Mouse (Mus musculus): ENCODE data around the gene Ergic1. TPM values are rescaled to one million over a fixed set of nuclear protein-coding genes. Genes with fewer than 3 reads are reported as not detected.

Ergic1 gene
- total RNA-seq (2014; fragmentation: Nextera tagmentation) (92.7 and 103 TPM in 2 replicates), total RNA-seq (2017) (22.1 and 23.2 TPM in 2 replicates), polyA plus RNA-seq (2012) (31.7 and 37.1 TPM in 2 replicates)

GRCm38 (mm10) chr17:26561290-26561640 is at the start of gene Ergic1:
TSS of gene Ergic1 (plus strand) at chr17:26561489.
- no peak for TF ChIP-seq GATA2 (IDR thresholded peaks at IDR 0.05; ENCODE audit: borderline replicate concordance, low read depth, low read length)
- no peak for TF ChIP-seq POLR2AphosphoS5 (IDR thresholded peaks at IDR 0.05; ENCODE audit: insufficient replicate concordance, low read depth, low read length)
- no peak for TF ChIP-seq CTCF (IDR thresholded peaks at IDR 0.05; ENCODE audit: low read depth, low read length)
- no peak for TF ChIP-seq TAL1 (conservative IDR thresholded peaks at IDR 0.05; ENCODE audit: low read depth, low read length)
- no peak for TF ChIP-seq GATA1 (IDR thresholded peaks at IDR 0.05; ENCODE audit: borderline replicate concordance, low read length)
- Histone ChIP-seq H3K9me3 (replicated peaks) (peaks cover 2% of the 10 kb centered on the region; the same call in 1 of the 2 replicates), H3K27me3 (ENCODE audit: insufficient read depth, low read length) (peaks cover 11% of the 10 kb centered on the region), H3K36me3 (replicated peaks) (peaks cover 33% of the 10 kb centered on the region), H3K4me1 (ENCODE audit: insufficient read depth, low read depth, low read length) (peaks cover 49% of the 10 kb centered on the region), H3K4me3 (ENCODE audit: low read depth, low read length) (peak within 1 kb of the TSS; percentile 90)
- ATAC-seq (ENCODE audit: extremely low read depth, insufficient number of reproducible peaks, low FRiP score, poor library complexity, severe bottlenecking) (peak; percentile 84), DNase-seq (ENCODE audit: low spot score) (peak; percentile 96)

DNA sequence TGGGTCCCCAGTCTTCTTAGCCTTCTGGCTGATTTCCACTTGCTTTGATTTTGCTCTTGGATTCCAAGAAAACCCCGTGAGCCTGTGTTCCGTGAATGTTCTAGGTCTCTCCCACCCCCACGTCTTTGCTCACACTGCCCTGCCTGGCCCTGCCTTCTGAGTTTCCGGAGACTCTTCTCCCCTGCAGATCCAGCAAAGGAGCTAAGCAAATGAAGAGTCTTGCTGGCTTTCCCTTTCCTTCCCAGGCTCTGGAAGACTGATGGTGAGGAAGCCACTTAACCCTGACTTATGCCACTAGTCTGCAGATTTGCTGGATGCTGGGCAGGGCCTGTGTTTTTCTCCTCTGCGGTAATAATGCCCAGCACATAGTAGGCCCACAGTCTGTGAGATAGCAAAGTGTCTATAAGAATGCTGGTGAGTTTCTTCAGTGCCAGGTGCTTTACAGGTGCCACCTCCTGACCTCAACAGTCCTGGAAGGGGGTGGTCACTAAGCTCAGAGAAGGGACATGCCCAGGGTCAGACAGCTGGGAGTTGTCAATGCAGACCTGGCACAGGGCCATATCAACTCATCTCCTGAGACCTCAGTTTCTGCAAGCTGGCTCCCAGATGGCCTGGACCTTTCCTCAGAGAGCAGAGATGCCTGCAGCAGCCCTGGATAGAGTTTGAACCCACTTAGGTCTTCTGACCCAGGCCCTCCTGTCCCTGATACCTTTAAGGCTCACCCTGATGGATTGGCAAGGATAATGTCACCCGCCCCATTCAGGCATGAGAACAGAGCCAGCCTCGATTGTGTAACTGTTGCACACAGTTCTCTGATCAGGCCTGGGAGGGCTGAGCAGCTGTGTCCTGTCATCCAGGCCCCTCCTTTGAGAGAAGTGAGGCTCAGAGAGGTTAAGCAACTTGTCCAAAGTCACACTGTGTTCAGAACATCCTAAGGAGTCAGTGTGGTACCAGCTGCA is 49.2 kb upstream of the Ergic1 start:
- peaks cover 95% of the 10 kb centered on the region for H3K4me1 ChIP-seq (ENCODE audit: insufficient read depth, low read depth, low read length)
- TF ChIP-seq GATA2 (IDR thresholded peaks at IDR 0.05; ENCODE audit: borderline replicate concordance, low read depth, low read length) = no peak
- peaks cover under 1% of the 10 kb centered on the region for H3K36me3 ChIP-seq (replicated peaks)
- ATAC-seq (ENCODE audit: extremely low read depth, insufficient number of reproducible peaks, low FRiP score, poor library complexity, severe bottlenecking) (no peak), DNase-seq (ENCODE audit: low spot score) (no peak)
- no peaks in the 10 kb centered on the region for H3K9me3 ChIP-seq (replicated peaks)
- no peak overlapping the region; the same call in 1 of the 2 replicates for H3K4me3 ChIP-seq (ENCODE audit: low read depth, low read length)
- H3K27me3 ChIP-seq (ENCODE audit: insufficient read depth, low read length) = no peaks in the 10 kb centered on the region

GRCm38 (mm10) chr17:26512961-26513360 is 48.3 kb upstream of the Ergic1 start:
- Histone ChIP-seq H3K27me3 (ENCODE audit: insufficient read depth, low read length) (no peaks in the 10 kb centered on the region), H3K36me3 (replicated peaks) (no peaks in the 10 kb centered on the region), H3K4me1 (ENCODE audit: insufficient read depth, low read depth, low read length) (peaks cover 93% of the 10 kb centered on the region), H3K4me3 (ENCODE audit: low read depth, low read length) (no peak overlapping the region; the same call in 1 of the 2 replicates), H3K9me3 (replicated peaks) (no peaks in the 10 kb centered on the region)
- DNase-seq (ENCODE audit: low spot score) (no peak), ATAC-seq (ENCODE audit: extremely low read depth, insufficient number of reproducible peaks, low FRiP score, poor library complexity, severe bottlenecking) (no peak)
- TF ChIP-seq POLR2AphosphoS5 (IDR thresholded peaks at IDR 0.05; ENCODE audit: insufficient replicate concordance, low read depth, low read length) (no peak), GATA2 (IDR thresholded peaks at IDR 0.05; ENCODE audit: borderline replicate concordance, low read depth, low read length) (no peak), TAL1 (conservative IDR thresholded peaks at IDR 0.05; ENCODE audit: low read depth, low read length) (no peak)

DNA sequence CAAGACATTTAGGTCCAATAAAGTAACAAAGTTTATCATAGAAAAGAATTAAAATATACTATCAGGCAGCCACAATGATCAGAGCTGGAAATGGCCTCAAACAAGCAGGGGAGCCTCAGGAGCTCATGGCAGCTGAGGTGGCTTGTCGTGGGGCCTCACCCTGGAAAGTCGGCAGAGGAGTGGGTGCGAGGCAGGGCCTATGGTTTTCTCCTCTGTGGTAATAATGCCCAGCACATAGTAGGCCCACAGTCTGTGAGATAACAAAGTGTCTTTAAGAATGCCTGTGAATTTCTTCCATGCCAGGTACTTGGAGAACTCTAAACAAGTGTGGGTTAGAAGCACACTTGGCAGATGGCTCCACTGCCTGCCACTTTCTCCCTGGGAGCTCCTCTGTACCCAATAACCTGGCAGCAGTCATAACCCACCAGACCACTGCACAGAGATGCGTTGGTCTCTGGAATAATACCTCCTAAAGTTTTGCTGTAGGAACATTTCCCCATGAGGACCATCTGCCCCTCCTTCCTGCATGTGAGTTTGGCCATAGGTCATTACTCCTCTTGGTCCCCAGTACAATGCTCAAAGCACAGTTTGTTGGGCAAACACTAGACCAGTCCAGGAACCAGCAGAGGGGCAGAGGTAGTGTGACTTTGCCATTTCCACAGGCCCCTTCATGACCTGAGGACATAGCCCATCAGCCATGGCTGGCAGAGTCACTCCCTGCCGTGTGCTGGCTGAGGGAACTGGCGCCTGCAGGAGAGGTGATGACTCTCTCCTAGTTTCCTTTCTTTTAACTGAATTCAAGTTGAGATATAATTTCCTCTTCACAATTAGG is 47.6 kb upstream of the Ergic1 start:
- no peaks in the 10 kb centered on the region for H3K9me3 ChIP-seq (replicated peaks)
- no peak for ATAC-seq (ENCODE audit: extremely low read depth, insufficient number of reproducible peaks, low FRiP score, poor library complexity, severe bottlenecking)

DNA sequence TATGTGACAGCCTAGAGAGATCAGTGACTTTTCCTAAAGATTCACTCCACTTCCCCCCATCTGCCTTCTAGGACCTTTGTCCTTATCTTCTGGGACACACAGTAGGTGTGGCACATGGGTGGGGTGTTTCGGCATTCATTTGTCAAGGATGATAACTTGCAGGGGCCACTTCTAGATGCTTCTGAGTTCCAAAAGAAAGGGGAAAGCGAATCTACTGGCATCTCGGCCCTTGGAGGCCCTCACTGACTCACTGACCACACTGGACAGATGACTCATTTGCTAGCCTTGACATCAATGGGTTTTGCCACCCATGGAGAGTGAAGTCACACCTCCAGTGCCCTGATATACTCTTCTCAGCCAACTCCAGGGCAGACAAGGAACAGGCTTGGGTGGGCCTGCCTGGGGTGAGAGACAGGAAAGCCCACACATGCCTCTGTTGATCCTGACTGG is 46.7 kb upstream of the Ergic1 start:
- Histone ChIP-seq H3K9me3 (replicated peaks) (no peaks in the 10 kb centered on the region), H3K4me3 (ENCODE audit: low read depth, low read length) (peak overlapping the region; percentile 11; the same call in 1 of the 2 replicates), H3K36me3 (replicated peaks) (no peaks in the 10 kb centered on the region), H3K27me3 (ENCODE audit: insufficient read depth, low read length) (no peaks in the 10 kb centered on the region), H3K4me1 (ENCODE audit: insufficient read depth, low read depth, low read length) (peaks cover 81% of the 10 kb centered on the region)
- DNase-seq (ENCODE audit: low spot score) (no peak), ATAC-seq (ENCODE audit: extremely low read depth, insufficient number of reproducible peaks, low FRiP score, poor library complexity, severe bottlenecking) (peak; percentile 51)
- TF ChIP-seq POLR2AphosphoS5 (IDR thresholded peaks at IDR 0.05; ENCODE audit: insufficient replicate concordance, low read depth, low read length) = no peak
- TF ChIP-seq TAL1 (conservative IDR thresholded peaks at IDR 0.05; ENCODE audit: low read depth, low read length) = peak; percentile 52

More for the DNA sequence above, 47.6 kb upstream of the Ergic1 start:
- peaks cover 90% of the 10 kb centered on the region for H3K4me1 ChIP-seq (ENCODE audit: insufficient read depth, low read depth, low read length)
- H3K4me3 ChIP-seq (ENCODE audit: low read depth, low read length) = peak overlapping the region; percentile 5; the same call in 1 of the 2 replicates
- no peaks in the 10 kb centered on the region for H3K36me3 ChIP-seq (replicated peaks)
- no peaks in the 10 kb centered on the region for H3K27me3 ChIP-seq (ENCODE audit: insufficient read depth, low read length)
- DNase-seq (ENCODE audit: low spot score) = no peak
- TF ChIP-seq POLR2AphosphoS5 (IDR thresholded peaks at IDR 0.05; ENCODE audit: insufficient replicate concordance, low read depth, low read length) (no peak), TAL1 (conservative IDR thresholded peaks at IDR 0.05; ENCODE audit: low read depth, low read length) (no peak), GATA1 (IDR thresholded peaks at IDR 0.05; ENCODE audit: borderline replicate concordance, low read length) (no peak), CTCF (IDR thresholded peaks at IDR 0.05; ENCODE audit: low read depth, low read length) (no peak), GATA2 (IDR thresholded peaks at IDR 0.05; ENCODE audit: borderline replicate concordance, low read depth, low read length) (no peak)

DNA sequence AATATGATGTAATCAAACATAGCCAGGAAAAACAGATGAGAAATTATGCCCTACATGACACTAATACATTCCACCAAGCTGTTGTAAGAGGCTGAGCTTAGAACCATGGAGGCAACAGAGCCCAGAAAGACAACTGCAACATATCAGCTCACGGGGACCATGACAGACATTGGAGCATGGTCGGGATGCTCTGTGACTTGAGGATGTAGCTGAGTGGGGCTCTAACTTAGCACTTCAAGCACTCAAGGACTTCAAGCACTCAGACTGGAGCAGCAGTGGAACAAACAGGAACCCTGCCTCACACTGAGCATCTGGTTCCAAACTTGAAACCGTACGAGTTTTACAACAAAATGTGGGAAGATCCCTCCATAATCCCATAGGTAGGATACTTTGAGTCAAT is 45.6 kb upstream of the Ergic1 start:
- H3K4me3 ChIP-seq (ENCODE audit: low read depth, low read length) = no peak overlapping the region
- H3K27me3 ChIP-seq (ENCODE audit: insufficient read depth, low read length) = no peaks in the 10 kb centered on the region
- TF ChIP-seq CTCF (IDR thresholded peaks at IDR 0.05; ENCODE audit: low read depth, low read length) = no peak
- no peak for TF ChIP-seq TAL1 (conservative IDR thresholded peaks at IDR 0.05; ENCODE audit: low read depth, low read length)
- TF ChIP-seq GATA1 (IDR thresholded peaks at IDR 0.05; ENCODE audit: borderline replicate concordance, low read length) = no peak
- TF ChIP-seq GATA2 (IDR thresholded peaks at IDR 0.05; ENCODE audit: borderline replicate concordance, low read depth, low read length) = no peak
- TF ChIP-seq POLR2AphosphoS5 (IDR thresholded peaks at IDR 0.05; ENCODE audit: insufficient replicate concordance, low read depth, low read length) = no peak
- H3K36me3 ChIP-seq (replicated peaks) = no peaks in the 10 kb centered on the region
- DNase-seq (ENCODE audit: low spot score) (no peak), ATAC-seq (ENCODE audit: extremely low read depth, insufficient number of reproducible peaks, low FRiP score, poor library complexity, severe bottlenecking) (no peak)
- H3K9me3 ChIP-seq (replicated peaks) = no peaks in the 10 kb centered on the region
- peaks cover 71% of the 10 kb centered on the region for H3K4me1 ChIP-seq (ENCODE audit: insufficient read depth, low read depth, low read length)
